Mouse (Mus musculus): Measurements from ENCODE around the gene Arhgap35.
A peak's percentile ranks its signal among the peaks of the same experiment; 100 is the strongest.
"Not testable (repeated sequence)": the region's sequence is repeated elsewhere in the genome, so short reads cannot be mapped to it uniquely, and the experiment has no call there.

The Arhgap35 gene

GRCm38 (mm10) chr7:16614888-16615715 is at the start of gene Arhgap35:
Gene Arhgap35 (minus strand): TSS chr7:16614993.
- DNase-seq (ENCODE audit: low read depth), result peak; percentile 94

GRCm38 (mm10) chr7:16644260-16644659 is 29.5 kb upstream of the Arhgap35 start:
- DNase-seq (ENCODE audit: low read depth), result no peak

- not testable (repeated sequence) for DNase-seq (ENCODE audit: low read depth)
These were observed 28.3 kb upstream of the Arhgap35 start for GRCm38 (mm10) chr7:16643106-16643505.

GRCm38 (mm10) chr7:16639028-16639427 is 24.2 kb upstream of the Arhgap35 start:
- no peak for DNase-seq (ENCODE audit: low read depth)

GRCm38 (mm10) chr7:16635116-16635515 is 20.3 kb upstream of the Arhgap35 start:
- no peak for DNase-seq (ENCODE audit: low read depth)

GRCm38 (mm10) chr7:16633913-16634312 is 19.1 kb upstream of the Arhgap35 start:
- DNase-seq (ENCODE audit: low read depth), result not testable (repeated sequence)

GRCm38 (mm10) chr7:16631932-16632331 is 17.1 kb upstream of the Arhgap35 start:
- DNase-seq (ENCODE audit: low read depth), result no peak

GRCm38 (mm10) chr7:16631025-16631424 is 16.2 kb upstream of the Arhgap35 start:
- no peak for DNase-seq (ENCODE audit: low read depth)

- DNase-seq (ENCODE audit: low read depth), result peak; percentile 49
These were observed 15.0 kb upstream of the Arhgap35 start for GRCm38 (mm10) chr7:16629598-16630296.

GRCm38 (mm10) chr7:16628096-16628771 is 13.4 kb upstream of the Arhgap35 start:
- peak; percentile 72 for DNase-seq (ENCODE audit: low read depth)

GRCm38 (mm10) chr7:16623687-16624086 is 8.9 kb upstream of the Arhgap35 start:
- DNase-seq (ENCODE audit: low read depth), result no peak

GRCm38 (mm10) chr7:16623131-16623530 is 8.3 kb upstream of the Arhgap35 start:
- no peak for DNase-seq (ENCODE audit: low read depth)

GRCm38 (mm10) chr7:16621066-16621622 is 6.4 kb upstream of the Arhgap35 start:
- DNase-seq (ENCODE audit: low read depth), result no peak

- DNase-seq (ENCODE audit: low read depth), result no peak
These were observed 3.9 kb upstream of the Arhgap35 start for GRCm38 (mm10) chr7:16618661-16619211.

- DNase-seq (ENCODE audit: low read depth), result no peak
These were observed 2.3 kb upstream of the Arhgap35 start for GRCm38 (mm10) chr7:16617045-16617444.

- DNase-seq (ENCODE audit: low read depth), result no peak
These were observed 464 bp downstream of the Arhgap35 start for GRCm38 (mm10) chr7:16614171-16614887.

- DNase-seq (ENCODE audit: low read depth), result no peak
These were observed 1.2 kb downstream of the Arhgap35 start for GRCm38 (mm10) chr7:16613461-16614170.

GRCm38 (mm10) chr7:16610345-16610744 is 4.4 kb downstream of the Arhgap35 start:
- DNase-seq (ENCODE audit: low read depth), result no peak

- DNase-seq (ENCODE audit: low read depth), result no peak
These were observed 5.8 kb downstream of the Arhgap35 start for GRCm38 (mm10) chr7:16608961-16609360.

- DNase-seq (ENCODE audit: low read depth), result no peak
These were observed 6.7 kb downstream of the Arhgap35 start for GRCm38 (mm10) chr7:16608046-16608445.

GRCm38 (mm10) chr7:16606808-16607207 is 8.0 kb downstream of the Arhgap35 start:
- DNase-seq (ENCODE audit: low read depth), result not testable (repeated sequence)

Measured in c-Kit-positive CD71-negative TER-119-negative erythroid progenitor cells, embryonic 14.5 days (primary cell).